Mouse (Mus musculus): Measurements from ENCODE around the gene Lsm4.

GRCm38 (mm10) chr8:70696019-70696885 is 23.2 kb downstream of the Lsm4 start:
- TF ChIP-seq CTCF (conservative IDR thresholded peaks at IDR 0.05; ENCODE audit: low read length) (no peak), NANOG (IDR thresholded peaks at IDR 0.05; ENCODE audit: borderline replicate concordance, low read length) (no peak), POU5F1 (IDR thresholded peaks at IDR 0.05; ENCODE audit: borderline replicate concordance, low read length) (no peak)

Measured in E14TG2a.4 (cell line).